Mouse (Mus musculus): Measurements from ENCODE around the gene Gnat2. TPM values are rescaled to one million over a fixed set of nuclear protein-coding genes. Genes with fewer than 3 reads are reported as not detected.

The Gnat2 gene
- 3.8 and 4.1 TPM in 2 replicates for polyA plus RNA-seq (2015; fragmentation: Nextera tagmentation; extraction: Ambion mirVana)

GRCm38 (mm10) chr3:108092536-108093115 is at the start of gene Gnat2:
Gene Gnat2 (plus strand): TSS chr3:108092789.
- no peak for ATAC-seq (ENCODE audit: low read depth)
- peaks cover 64% of the 10 kb centered on the region for H3K4me1 ChIP-seq (ENCODE audit: control insufficient read depth, low read depth, low read length)
- no peaks in the 10 kb centered on the region for H3K27me3 ChIP-seq (ENCODE audit: control insufficient read depth, insufficient read depth, low read depth, low read length)
- no peak within 1 kb of the TSS for H3K4me3 ChIP-seq (ENCODE audit: low read depth, low read length)
- WGBS (ENCODE audit: insufficient replicate concordance) = 79% methylated on average over 15 of the region's 15 CpGs
- no peaks in the 10 kb centered on the region for H3K36me3 ChIP-seq (ENCODE audit: control insufficient read depth, insufficient read depth)
- no peaks in the 10 kb centered on the region for H3K9me3 ChIP-seq (replicated peaks; ENCODE audit: control insufficient read depth, low read length)
- H3K9ac ChIP-seq (ENCODE audit: low read depth, low read length) = peak within 1 kb of the TSS; percentile 18; the same call in 1 of the 2 replicates
- H3K27ac ChIP-seq (ENCODE audit: low read length) = peak within 1 kb of the TSS; percentile 43
- no peak within 1 kb of the TSS for H3K4me2 ChIP-seq (ENCODE audit: low read depth, low read length)

GRCm38 (mm10) chr3:108044394-108045140 is 48.0 kb upstream of the Gnat2 start, which contains the start of gene Gstm4:
Gene Gstm4 (minus strand): TSS chr3:108044894.
- ATAC-seq (ENCODE audit: low read depth) = peak; percentile 90
- peak within 1 kb of the TSS; percentile 78 for H3K4me2 ChIP-seq (ENCODE audit: low read depth, low read length)
- H3K9ac ChIP-seq (ENCODE audit: low read depth, low read length) = peak within 1 kb of the TSS; percentile 66
- no peaks in the 10 kb centered on the region for H3K27me3 ChIP-seq (ENCODE audit: control insufficient read depth, insufficient read depth, low read depth, low read length)
- H3K4me3 ChIP-seq (ENCODE audit: low read depth, low read length) = peak within 1 kb of the TSS; percentile 62
- peaks cover 20% of the 10 kb centered on the region for H3K4me1 ChIP-seq (ENCODE audit: control insufficient read depth, low read depth, low read length)
- no peaks in the 10 kb centered on the region for H3K36me3 ChIP-seq (ENCODE audit: control insufficient read depth, insufficient read depth)
- no peaks in the 10 kb centered on the region for H3K9me3 ChIP-seq (replicated peaks; ENCODE audit: control insufficient read depth, low read length)
- peak within 1 kb of the TSS; percentile 71 for H3K27ac ChIP-seq (ENCODE audit: low read length)
- 4% methylated on average over 29 of the region's 29 CpGs for WGBS (ENCODE audit: insufficient replicate concordance)

- no peak overlapping the region for H3K27ac ChIP-seq (ENCODE audit: low read length)
- 51% methylated on average over 2 of the region's 2 CpGs for WGBS (ENCODE audit: insufficient replicate concordance)
- H3K9me3 ChIP-seq (replicated peaks; ENCODE audit: control insufficient read depth, low read length) = no peaks in the 10 kb centered on the region
- no peaks in the 10 kb centered on the region for H3K36me3 ChIP-seq (ENCODE audit: control insufficient read depth, insufficient read depth)
- H3K27me3 ChIP-seq (ENCODE audit: control insufficient read depth, insufficient read depth, low read depth, low read length) = no peaks in the 10 kb centered on the region
- H3K9ac ChIP-seq (ENCODE audit: low read depth, low read length) = no peak overlapping the region
- H3K4me1 ChIP-seq (ENCODE audit: control insufficient read depth, low read depth, low read length) = peaks cover 20% of the 10 kb centered on the region
- no peak for ATAC-seq (ENCODE audit: low read depth)
- H3K4me2 ChIP-seq (ENCODE audit: low read depth, low read length) = no peak overlapping the region
- no peak overlapping the region for H3K4me3 ChIP-seq (ENCODE audit: low read depth, low read length)
Measured at GRCm38 (mm10) chr3:108046944-108047655, 45.5 kb upstream of the Gnat2 start.

- Histone ChIP-seq H3K36me3 (ENCODE audit: control insufficient read depth, insufficient read depth) (no peaks in the 10 kb centered on the region), H3K27me3 (ENCODE audit: control insufficient read depth, insufficient read depth, low read depth, low read length) (no peaks in the 10 kb centered on the region), H3K27ac (ENCODE audit: low read length) (no peak overlapping the region), H3K4me3 (ENCODE audit: low read depth, low read length) (no peak overlapping the region), H3K9ac (ENCODE audit: low read depth, low read length) (no peak overlapping the region), H3K9me3 (replicated peaks; ENCODE audit: control insufficient read depth, low read length) (no peaks in the 10 kb centered on the region), H3K4me1 (ENCODE audit: control insufficient read depth, low read depth, low read length) (peaks cover 20% of the 10 kb centered on the region), H3K4me2 (ENCODE audit: low read depth, low read length) (no peak overlapping the region)
- ATAC-seq (ENCODE audit: low read depth) = no peak
- 62% methylated on average over 3 of the region's 3 CpGs for WGBS (ENCODE audit: insufficient replicate concordance)
Measured at GRCm38 (mm10) chr3:108048306-108048705, 44.3 kb upstream of the Gnat2 start.

- Histone ChIP-seq H3K9me3 (replicated peaks; ENCODE audit: control insufficient read depth, low read length) (no peaks in the 10 kb centered on the region), H3K36me3 (ENCODE audit: control insufficient read depth, insufficient read depth) (no peaks in the 10 kb centered on the region), H3K9ac (ENCODE audit: low read depth, low read length) (no peak overlapping the region), H3K4me1 (ENCODE audit: control insufficient read depth, low read depth, low read length) (peaks cover 6% of the 10 kb centered on the region), H3K27me3 (ENCODE audit: control insufficient read depth, insufficient read depth, low read depth, low read length) (no peaks in the 10 kb centered on the region), H3K4me3 (ENCODE audit: low read depth, low read length) (no peak overlapping the region), H3K27ac (ENCODE audit: low read length) (no peak overlapping the region), H3K4me2 (ENCODE audit: low read depth, low read length) (no peak overlapping the region)
- WGBS (ENCODE audit: insufficient replicate concordance) = 64% methylated on average over 5 of the region's 5 CpGs
- ATAC-seq (ENCODE audit: low read depth) = no peak
Measured at GRCm38 (mm10) chr3:108050493-108050892, 42.1 kb upstream of the Gnat2 start.

DNA sequence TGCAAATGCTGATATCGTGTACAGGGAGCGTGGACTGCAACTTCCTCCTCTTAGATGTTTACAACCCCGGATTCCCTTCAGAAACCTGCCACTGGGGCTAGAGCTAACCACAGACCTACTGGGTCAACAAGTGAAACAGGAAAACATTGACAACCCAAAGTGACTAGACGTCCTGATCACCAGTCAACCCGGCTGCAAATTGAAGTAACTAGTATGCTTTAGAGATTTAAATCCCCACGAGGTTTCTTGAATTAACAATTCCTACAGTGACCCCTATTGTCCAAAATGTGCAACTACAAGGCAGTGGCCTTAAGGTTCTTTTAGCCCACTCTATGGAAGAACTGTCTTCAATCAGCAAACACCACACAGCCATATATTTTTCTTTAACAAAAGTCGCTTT is 31.2 kb upstream of the Gnat2 start:
- H3K4me3 ChIP-seq (ENCODE audit: low read depth, low read length) = no peak overlapping the region
- H3K36me3 ChIP-seq (ENCODE audit: control insufficient read depth, insufficient read depth) = no peaks in the 10 kb centered on the region
- WGBS (ENCODE audit: insufficient replicate concordance) = 6% methylated on average over 7 of the region's 7 CpGs
- no peak overlapping the region for H3K9ac ChIP-seq (ENCODE audit: low read depth, low read length)
- peak; percentile 10; the same call in 1 of the 2 replicates for ATAC-seq (ENCODE audit: low read depth)
- H3K4me2 ChIP-seq (ENCODE audit: low read depth, low read length) = peak overlapping the region; percentile 22; the same call in 1 of the 2 replicates
- H3K4me1 ChIP-seq (ENCODE audit: control insufficient read depth, low read depth, low read length) = peaks cover 2% of the 10 kb centered on the region; the same call in 1 of the 2 replicates
- H3K9me3 ChIP-seq (replicated peaks; ENCODE audit: control insufficient read depth, low read length) = no peaks in the 10 kb centered on the region
- no peaks in the 10 kb centered on the region for H3K27me3 ChIP-seq (ENCODE audit: control insufficient read depth, insufficient read depth, low read depth, low read length)
- H3K27ac ChIP-seq (ENCODE audit: low read length) = no peak overlapping the region

DNA sequence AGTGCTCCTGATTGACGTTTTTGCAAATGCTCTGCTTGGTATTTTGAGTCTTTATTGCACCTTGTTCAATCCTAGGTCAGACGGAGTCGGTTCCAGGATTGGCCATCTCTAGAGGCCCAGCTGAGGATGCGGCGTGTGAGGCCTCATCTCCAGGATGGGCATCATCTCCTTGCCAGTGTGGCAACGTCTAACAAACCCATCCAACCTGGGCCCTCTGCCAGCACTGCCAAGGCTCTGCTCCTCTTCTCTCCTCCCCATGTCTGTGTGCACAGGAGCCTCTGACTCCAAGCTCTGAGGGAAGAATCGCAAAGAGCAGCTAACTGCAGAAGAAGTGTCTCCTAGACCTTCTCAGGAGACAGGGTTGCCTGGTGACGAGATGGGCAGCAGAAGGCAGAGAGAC is 29.9 kb upstream of the Gnat2 start:
- Histone ChIP-seq H3K4me1 (ENCODE audit: control insufficient read depth, low read depth, low read length) (peaks cover 2% of the 10 kb centered on the region; the same call in 1 of the 2 replicates), H3K36me3 (ENCODE audit: control insufficient read depth, insufficient read depth) (no peaks in the 10 kb centered on the region), H3K9me3 (replicated peaks; ENCODE audit: control insufficient read depth, low read length) (no peaks in the 10 kb centered on the region), H3K4me2 (ENCODE audit: low read depth, low read length) (no peak overlapping the region), H3K4me3 (ENCODE audit: low read depth, low read length) (no peak overlapping the region), H3K27ac (ENCODE audit: low read length) (no peak overlapping the region), H3K27me3 (ENCODE audit: control insufficient read depth, insufficient read depth, low read depth, low read length) (no peaks in the 10 kb centered on the region), H3K9ac (ENCODE audit: low read depth, low read length) (no peak overlapping the region)
- ATAC-seq (ENCODE audit: low read depth) = no peak
- WGBS (ENCODE audit: insufficient replicate concordance) = 81% methylated on average over 8 of the region's 8 CpGs

- no peak for ATAC-seq (ENCODE audit: low read depth)
- H3K9ac ChIP-seq (ENCODE audit: low read depth, low read length) = no peak overlapping the region
Measured at GRCm38 (mm10) chr3:108064672-108065071, 27.9 kb upstream of the Gnat2 start.

More at GRCm38 (mm10) chr3:108064672-108065071, 27.9 kb upstream of the Gnat2 start:
- no peaks in the 10 kb centered on the region for H3K36me3 ChIP-seq (ENCODE audit: control insufficient read depth, insufficient read depth)
- H3K27me3 ChIP-seq (ENCODE audit: control insufficient read depth, insufficient read depth, low read depth, low read length) = no peaks in the 10 kb centered on the region
- no peak overlapping the region for H3K4me3 ChIP-seq (ENCODE audit: low read depth, low read length)
- H3K27ac ChIP-seq (ENCODE audit: low read length) = no peak overlapping the region
- 71% methylated on average over 4 of the region's 4 CpGs for WGBS (ENCODE audit: insufficient replicate concordance)
- no peaks in the 10 kb centered on the region for H3K9me3 ChIP-seq (replicated peaks; ENCODE audit: control insufficient read depth, low read length)
- peaks cover 11% of the 10 kb centered on the region for H3K4me1 ChIP-seq (ENCODE audit: control insufficient read depth, low read depth, low read length)
- no peak overlapping the region for H3K4me2 ChIP-seq (ENCODE audit: low read depth, low read length)

All from liver, embryonic 16.5 days (tissue).